9 mouse cellular contexts compared by ENCODE assay signal in genomic region chr7:44304463-44304774, GRCm38 (mm10). TPM values are rescaled to one million over a fixed set of nuclear protein-coding genes. Genes with fewer than 3 reads are reported as not detected.
A peak's percentile ranks its signal among the peaks of the same experiment; 100 is the strongest.
DNase-seq lines count a peak whose midpoint lies in the region; ATAC-seq and TF ChIP-seq lines count a peak whose summit lies in the region.
"Had no signal": no experiment of that assay in that cellular context is flagged by ENCODE, and none has a peak within 500 bp of the region (broad histone marks: within the 10 kb centered on the region; RNA-seq: fewer than 3 reads in every experiment).

No protein-coding gene starts in this region.

- TF ChIP-seq CTCF in thymus, adult 2 months (IDR thresholded peaks at IDR 0.05; ENCODE audit: borderline replicate concordance, control insufficient read depth, extremely low read depth, insufficient read depth, low read length, poor library complexity) = no peak

- under 1% methylated on average over 25 of the region's 25 CpGs for WGBS in thymus, adult 2 months
- under 1% methylated on average over 25 of the region's 25 CpGs for WGBS in liver, embryonic 15.5 days (ENCODE audit: insufficient replicate concordance)

- H3K27ac ChIP-seq in thymus, adult 2 months (ENCODE audit: control insufficient read depth, insufficient read depth, low read length) = 0 out of 2 replicates have a peak overlapping the region, but pooled peaks have one; percentile 5
- peak overlapping the region; percentile 76 for H3K27ac ChIP-seq in liver, embryonic 15.5 days (replicated peaks)

- H3K9ac ChIP-seq in liver, embryonic 15.5 days = peak overlapping the region; percentile 69

- no peak for ATAC-seq in erythroblast, adult 5-6 weeks (replicated peaks; ENCODE audit: low FRiP score, poor library complexity, severe bottlenecking)
- ATAC-seq in liver, embryonic 15.5 days (ENCODE audit: insufficient read depth) = peak; percentile 6

- DNase-seq in thymus, adult 2 months = no peak
- DNase-seq in thymus, postnatal 25 days = no peak
- no peak for DNase-seq in adrenal gland, postnatal 14 days
- no peak for DNase-seq in thymus, postnatal 0 days (ENCODE audit: low spot score)
- no peak for DNase-seq in adipocyte (ENCODE audit: low spot score)

- no peak for TF ChIP-seq POLR2A in thymus, adult 2 months (IDR thresholded peaks at IDR 0.05; ENCODE audit: control insufficient read depth, extremely low read depth, insufficient read depth, low read length, poor library complexity)

- peaks cover 35% of the 10 kb centered on the region for H3K27me3 ChIP-seq in erythroblast, embryonic 14.5 days (ENCODE audit: control insufficient read depth)
- H3K27me3 ChIP-seq in thymus, adult 2 months (ENCODE audit: control insufficient read depth, insufficient read depth, low read length) = peaks cover under 1% of the 10 kb centered on the region; the same call in 1 of the 2 replicates
- H3K27me3 ChIP-seq in liver, embryonic 15.5 days = peaks cover 46% of the 10 kb centered on the region

- peak overlapping the region; percentile 89 for H3K4me2 ChIP-seq in liver, embryonic 15.5 days

- H3K4me1 ChIP-seq in erythroblast, embryonic 14.5 days (ENCODE audit: control insufficient read depth) = peaks cover 24% of the 10 kb centered on the region
- H3K4me1 ChIP-seq in thymus, adult 2 months (replicated peaks; ENCODE audit: control insufficient read depth, insufficient read depth, low read length) = peaks cover 14% of the 10 kb centered on the region
- H3K4me1 ChIP-seq in liver, embryonic 15.5 days (replicated peaks) = peaks cover 25% of the 10 kb centered on the region

- H3K9me3 ChIP-seq in erythroblast, embryonic 14.5 days (ENCODE audit: control insufficient read depth, low read length) = peaks cover 2% of the 10 kb centered on the region; the same call in 1 of the 2 replicates
- H3K9me3 ChIP-seq in liver, embryonic 15.5 days (replicated peaks) = no peaks in the 10 kb centered on the region

- H3K36me3 ChIP-seq in erythroblast, embryonic 14.5 days (ENCODE audit: control insufficient read depth) = no peaks in the 10 kb centered on the region
- H3K36me3 ChIP-seq in thymus, adult 2 months (ENCODE audit: control insufficient read depth, insufficient read depth, low read length) = no peaks in the 10 kb centered on the region
- no peaks in the 10 kb centered on the region for H3K36me3 ChIP-seq in liver, embryonic 15.5 days (replicated peaks)

- H3K4me3 ChIP-seq in erythroblast, embryonic 14.5 days (replicated peaks) = peak overlapping the region; percentile 67
- peak overlapping the region; percentile 86 for H3K4me3 ChIP-seq in thymus, adult 2 months (ENCODE audit: control insufficient read depth, insufficient read depth, low read length)
- peak overlapping the region; percentile 64 for H3K4me3 ChIP-seq in liver, embryonic 15.5 days (replicated peaks)

RNA-seq across cellular contexts. Expression of gene Clec11a, which starts 2.3 kb away (rescaled TPM):
- 0.01 TPM in 1 of 2 replicates, not detected in the other for polyA plus RNA-seq in erythroblast, embryonic 14.5 days (2012)
- 0.19 and 0.63 TPM in 2 replicates for total RNA-seq in erythroblast, adult 5-6 weeks (2015; ENCODE audit: low replicate concordance)
- 0.28 and 1.0 TPM in 2 replicates for total RNA-seq in erythroblast, adult 5-6 weeks (2017; ENCODE audit: low replicate concordance)
- 2.3 and 3.1 TPM in 2 replicates for polyA plus RNA-seq in thymus, adult 2 months (2012; rRNA removed)
- polyA plus RNA-seq in liver, embryonic 15.5 days (2015; fragmentation: Nextera tagmentation; extraction: Ambion mirVana) = 0.54 and 0.63 TPM in 2 replicates
- 3.4 and 3.6 TPM in 2 replicates for total RNA-seq in adrenal gland, postnatal 14 days (2021)
- 3.7 and 4.0 TPM in 2 replicates for polyA plus RNA-seq in thymus, postnatal 0 days (2015; fragmentation: Nextera tagmentation; extraction: Ambion mirVana)

RNA-seq across cellular contexts. Expression of gene Shank1, which starts 5.6 kb away (rescaled TPM):
- polyA plus RNA-seq in erythroblast, embryonic 14.5 days (2012) = 0.01 TPM in 2 replicates
- not detected in 2 replicates for total RNA-seq in erythroblast, adult 5-6 weeks (2015; ENCODE audit: low replicate concordance)
- total RNA-seq in erythroblast, adult 5-6 weeks (2017; ENCODE audit: low replicate concordance) = not detected in 2 replicates
- 1.1 and 1.9 TPM in 2 replicates for polyA plus RNA-seq in thymus, adult 2 months (2012; rRNA removed)
- 0.05 and 0.06 TPM in 2 replicates for polyA plus RNA-seq in liver, embryonic 15.5 days (2015; fragmentation: Nextera tagmentation; extraction: Ambion mirVana)
- 7.6 and 8.0 TPM in 2 replicates for total RNA-seq in adrenal gland, postnatal 14 days (2021)
- polyA plus RNA-seq in thymus, postnatal 0 days (2015; fragmentation: Nextera tagmentation; extraction: Ambion mirVana) = 0.14 and 0.29 TPM in 2 replicates

RNA-seq across cellular contexts. Expression of gene Gm15517, which starts 43.2 kb away (rescaled TPM):
- polyA plus RNA-seq in erythroblast, embryonic 14.5 days (2012) = not detected in 2 replicates
- total RNA-seq in erythroblast, adult 5-6 weeks (2015; ENCODE audit: low replicate concordance) = not detected in 2 replicates
- total RNA-seq in erythroblast, adult 5-6 weeks (2017; ENCODE audit: low replicate concordance) = not detected in 2 replicates
- polyA plus RNA-seq in thymus, adult 2 months (2012; rRNA removed) = 1.1 TPM in 1 of 2 replicates, not detected in the other
- polyA plus RNA-seq in liver, embryonic 15.5 days (2015; fragmentation: Nextera tagmentation; extraction: Ambion mirVana) = not detected in 2 replicates
- not detected in 2 replicates for total RNA-seq in adrenal gland, postnatal 14 days (2021)
- polyA plus RNA-seq in thymus, postnatal 0 days (2015; fragmentation: Nextera tagmentation; extraction: Ambion mirVana) = not detected in 2 replicates
- total RNA-seq: gastrocnemius, adult 18-20 months had no signal

RNA-seq across cellular contexts. Expression of gene Acp4, which starts 47.2 kb away (rescaled TPM):
- polyA plus RNA-seq in erythroblast, embryonic 14.5 days (2012) = not detected in 2 replicates
- not detected in 2 replicates for total RNA-seq in erythroblast, adult 5-6 weeks (2015; ENCODE audit: low replicate concordance)
- not detected in 2 replicates for total RNA-seq in erythroblast, adult 5-6 weeks (2017; ENCODE audit: low replicate concordance)
- polyA plus RNA-seq in thymus, adult 2 months (2012; rRNA removed) = 0.16 and 0.24 TPM in 2 replicates
- polyA plus RNA-seq in liver, embryonic 15.5 days (2015; fragmentation: Nextera tagmentation; extraction: Ambion mirVana) = 0.14 TPM in 1 of 2 replicates, not detected in the other
- total RNA-seq in adrenal gland, postnatal 14 days (2021) = not detected in 2 replicates
- polyA plus RNA-seq in thymus, postnatal 0 days (2015; fragmentation: Nextera tagmentation; extraction: Ambion mirVana) = 0.14 TPM in 2 replicates
- total RNA-seq: gastrocnemius, adult 18-20 months had no signal

RNA-seq across cellular contexts. Expression of gene 2410002F23Rik, which starts 57.9 kb away (rescaled TPM):
- 5.6 and 5.9 TPM in 2 replicates for polyA plus RNA-seq in erythroblast, embryonic 14.5 days (2012)
- 8.2 and 9.8 TPM in 2 replicates for total RNA-seq in erythroblast, adult 5-6 weeks (2015; ENCODE audit: low replicate concordance)
- total RNA-seq in erythroblast, adult 5-6 weeks (2017; ENCODE audit: low replicate concordance) = 5.6 and 7.8 TPM in 2 replicates
- 173 and 177 TPM in 2 replicates for polyA plus RNA-seq in thymus, adult 2 months (2012; rRNA removed)
- 28.0 and 30.3 TPM in 2 replicates for polyA plus RNA-seq in liver, embryonic 15.5 days (2015; fragmentation: Nextera tagmentation; extraction: Ambion mirVana)
- 95.5 and 102 TPM in 2 replicates for total RNA-seq in adrenal gland, postnatal 14 days (2021)
- polyA plus RNA-seq in thymus, postnatal 0 days (2015; fragmentation: Nextera tagmentation; extraction: Ambion mirVana) = 76.8 and 86.3 TPM in 2 replicates
